Mouse (Mus musculus) cerebellum, adult (tissue): ENCODE data around the gene Gpn3.

Experiments
- ATAC-seq: cut with Nextera tagmentation; 2 replicates; pipeline ENCODE4 v1.9.2; 2017; ENCODE audit warnings: mild to moderate bottlenecking, moderate library complexity, mixed read lengths; ENCODE audit not compliant: insufficient number of reproducible peaks, low FRiP score, low TSS enrichment

Gpn3 gene

DNA sequence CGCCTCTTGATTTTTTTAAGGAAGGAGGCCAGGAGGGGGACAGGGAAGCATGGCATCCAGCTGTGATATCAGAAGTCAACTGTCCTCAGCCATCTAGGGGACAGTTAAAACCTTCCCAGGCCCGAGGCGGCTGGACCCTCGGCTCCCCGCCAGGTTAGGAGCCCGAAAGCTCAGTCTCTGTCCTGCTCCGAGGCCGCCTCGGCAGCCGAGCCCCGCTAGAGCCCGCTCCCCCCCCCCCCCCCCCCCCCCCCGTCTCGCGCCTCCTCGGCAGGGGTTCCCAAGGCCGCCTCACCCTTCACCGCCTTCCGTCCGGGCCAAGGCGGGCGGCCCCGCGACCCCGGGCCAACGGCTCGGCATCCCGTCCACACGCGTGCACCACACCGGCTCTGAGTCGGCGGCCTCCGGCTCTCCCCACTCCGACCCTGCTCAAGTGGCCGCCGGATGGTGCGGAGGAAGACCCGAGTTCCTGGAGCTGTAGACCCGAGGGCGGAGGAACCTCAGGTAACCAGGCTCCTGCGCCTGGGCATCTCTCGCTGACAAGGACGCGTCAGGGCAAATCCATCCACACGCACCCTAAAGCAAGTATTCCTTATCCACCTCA, at the start of gene Gpn3:
Gene Gpn3 (plus strand): TSS at position 286 of the 601 bp plus-strand sequence.
- peak; percentile 68; the same call in 1 of the 2 replicates for ATAC-seq

DNA sequence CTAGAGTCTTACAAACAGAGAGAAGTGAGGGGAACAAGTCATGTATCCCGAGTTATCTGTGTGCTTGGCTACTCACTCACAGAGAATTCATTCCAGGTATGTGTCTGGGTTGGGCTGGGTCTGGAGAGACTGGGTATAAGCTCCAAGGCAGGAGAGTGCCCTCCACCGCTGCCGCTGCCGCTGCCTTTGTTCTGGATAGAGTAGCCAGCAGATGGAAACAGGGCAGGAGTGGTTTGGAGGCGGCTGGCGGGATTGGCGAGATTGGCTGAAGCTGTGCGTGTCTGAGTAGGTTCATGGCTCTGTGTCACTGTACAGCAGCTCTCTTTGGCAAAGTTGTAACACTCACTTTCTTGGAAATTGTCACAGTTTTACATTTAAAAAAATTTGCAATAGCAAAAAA, 48.2 kb upstream of the Gpn3 start:
- no peak for ATAC-seq

DNA sequence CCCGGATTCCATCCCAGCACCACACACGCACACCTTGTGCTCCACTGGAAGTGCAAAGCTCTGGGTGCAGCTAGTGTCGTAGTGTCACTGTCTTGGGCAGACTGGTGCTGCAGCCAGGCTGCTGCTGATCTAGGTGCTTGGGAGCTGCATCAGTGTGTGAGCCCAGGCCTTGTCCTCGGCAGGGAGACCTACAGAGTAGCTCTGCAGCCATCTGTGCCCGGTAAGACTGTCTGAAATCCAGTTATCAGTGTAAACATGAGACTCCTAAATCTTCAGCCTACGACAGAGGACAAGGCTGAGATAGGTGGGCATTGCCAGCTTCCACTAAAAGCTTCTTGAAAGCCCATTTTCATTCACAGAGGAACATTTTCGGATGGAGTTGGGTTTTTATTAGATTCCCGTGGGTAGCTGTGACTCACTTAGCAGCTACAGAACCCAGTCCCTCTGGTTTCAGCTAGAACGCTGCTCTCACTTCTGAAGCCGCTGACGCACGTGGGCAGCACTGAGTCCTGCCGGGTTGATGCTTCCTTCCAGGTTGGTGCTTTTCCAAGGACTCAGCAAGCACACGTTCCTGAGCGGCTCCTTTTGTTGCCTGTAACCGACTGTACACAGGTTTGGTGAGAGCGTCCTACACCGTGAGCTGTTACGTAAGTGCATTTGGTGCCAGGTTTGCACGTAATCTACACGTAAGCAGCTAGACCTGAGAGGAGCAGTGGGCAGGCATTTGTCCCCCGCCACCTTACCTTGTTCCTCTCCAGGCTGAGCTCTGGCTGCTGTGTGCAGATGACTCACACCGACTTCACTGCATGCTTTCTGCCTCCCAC, 46.9 kb upstream of the Gpn3 start:
- ATAC-seq: peak; percentile 89

DNA sequence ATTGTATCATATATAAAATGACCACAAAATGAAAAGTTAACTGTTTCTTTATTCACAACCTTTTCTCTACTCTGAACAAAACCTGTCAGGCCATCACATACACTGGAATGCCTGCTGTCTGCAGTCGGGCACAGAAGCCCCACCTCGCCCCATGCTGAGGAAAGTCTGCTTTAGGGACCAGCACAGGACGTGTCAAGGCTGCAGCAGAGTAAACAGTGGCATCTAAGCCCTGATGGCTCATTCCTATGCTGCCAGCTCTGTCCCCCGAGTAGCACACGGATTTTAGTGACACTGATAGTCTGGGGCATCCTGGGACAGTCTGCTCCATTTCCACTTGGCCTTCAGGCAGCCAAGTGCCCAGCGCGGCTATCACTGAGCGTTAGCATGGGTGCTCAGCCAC, 46.2 kb upstream of the Gpn3 start:
- no peak for ATAC-seq

DNA sequence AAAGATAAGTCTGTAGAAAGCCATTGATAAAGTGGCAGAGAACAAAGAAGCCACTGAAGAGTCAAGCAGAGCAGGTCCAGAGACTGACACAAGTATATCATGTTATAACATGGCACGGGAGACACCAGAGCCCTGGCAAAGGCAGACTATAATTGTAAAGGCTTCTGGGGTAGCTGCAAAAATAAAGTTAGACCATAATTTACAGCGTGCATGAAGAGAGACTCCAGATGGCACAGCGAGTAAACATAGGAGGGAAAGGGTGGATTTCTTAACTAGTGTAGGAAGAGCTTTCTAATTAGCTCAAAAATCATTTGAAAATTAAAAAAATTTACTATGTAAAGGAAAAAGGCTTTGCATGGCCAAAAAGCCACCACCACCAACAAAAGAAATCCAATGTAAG, 44.4 kb upstream of the Gpn3 start:
- no peak for ATAC-seq

DNA sequence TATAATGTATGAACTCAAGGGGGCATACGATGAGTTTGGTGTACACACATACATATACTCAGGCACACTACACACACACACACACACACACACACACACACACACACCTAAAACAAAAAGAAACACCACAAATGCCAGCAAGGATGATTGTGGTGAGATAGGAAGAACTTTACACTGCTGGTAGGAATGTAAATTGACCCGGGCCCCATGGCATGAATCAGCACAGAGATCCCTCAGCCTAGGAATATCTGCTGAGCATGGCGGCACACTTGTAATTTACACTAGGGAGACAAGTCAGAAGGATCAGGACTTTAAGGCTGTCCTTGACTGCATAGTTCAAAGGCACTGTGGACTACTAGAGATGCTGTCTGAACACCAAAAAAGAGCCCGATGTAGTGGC, 41.4 kb upstream of the Gpn3 start:
- ATAC-seq: no peak

DNA sequence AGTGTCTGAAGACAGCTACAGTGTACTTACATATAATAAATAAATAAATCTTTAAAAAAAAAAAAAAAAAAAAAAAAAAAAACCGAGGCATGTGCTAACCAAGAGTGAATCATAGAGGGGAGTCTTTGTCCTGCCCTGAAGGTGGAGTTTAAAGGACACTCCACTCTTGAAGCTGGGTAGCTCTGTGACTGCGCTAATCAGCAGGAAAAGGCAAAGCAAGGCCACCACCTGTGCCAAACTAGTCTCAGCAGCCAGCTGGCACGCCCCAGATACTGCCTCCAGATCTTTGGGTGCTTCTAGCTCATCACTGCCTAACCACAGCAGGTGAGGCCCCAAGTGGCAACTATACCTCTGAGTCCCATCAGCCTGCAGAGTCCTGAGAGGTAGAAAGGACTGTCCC, 37.0 kb upstream of the Gpn3 start:
- ATAC-seq: no peak

DNA sequence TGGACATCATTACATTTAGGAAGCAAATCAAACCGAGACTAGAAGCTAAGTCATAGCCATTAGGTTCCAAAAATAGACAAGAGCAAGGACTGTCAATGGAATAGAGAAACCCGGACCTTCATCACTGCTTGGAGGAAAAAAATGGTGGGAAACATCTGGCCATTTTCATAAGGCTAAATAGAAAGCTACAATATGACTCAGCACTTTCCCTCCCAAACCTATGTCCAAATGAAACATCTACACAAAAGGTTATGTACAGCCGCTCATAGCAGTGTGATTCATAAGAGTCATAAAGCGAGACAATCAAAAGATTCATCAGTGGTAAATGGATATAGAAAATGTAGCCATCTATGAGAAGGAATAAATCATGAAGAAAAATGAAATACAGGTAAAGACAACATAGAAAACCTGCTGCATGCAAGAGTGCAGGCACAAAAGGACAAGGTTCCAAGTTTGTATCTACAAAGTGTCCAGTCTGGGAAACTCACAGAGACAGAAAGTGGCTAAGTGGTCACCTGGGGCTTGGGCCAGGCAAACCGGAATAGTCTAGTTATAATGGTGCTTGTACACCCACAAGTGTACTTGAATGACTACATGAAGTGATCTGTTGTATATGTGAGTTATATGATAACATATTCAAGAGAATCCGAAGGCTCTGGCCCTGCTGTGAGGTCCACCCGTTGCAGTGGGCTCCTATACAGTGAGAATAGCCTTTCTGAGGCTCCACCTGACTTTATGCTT, 35.0 kb upstream of the Gpn3 start:
- no peak for ATAC-seq

DNA sequence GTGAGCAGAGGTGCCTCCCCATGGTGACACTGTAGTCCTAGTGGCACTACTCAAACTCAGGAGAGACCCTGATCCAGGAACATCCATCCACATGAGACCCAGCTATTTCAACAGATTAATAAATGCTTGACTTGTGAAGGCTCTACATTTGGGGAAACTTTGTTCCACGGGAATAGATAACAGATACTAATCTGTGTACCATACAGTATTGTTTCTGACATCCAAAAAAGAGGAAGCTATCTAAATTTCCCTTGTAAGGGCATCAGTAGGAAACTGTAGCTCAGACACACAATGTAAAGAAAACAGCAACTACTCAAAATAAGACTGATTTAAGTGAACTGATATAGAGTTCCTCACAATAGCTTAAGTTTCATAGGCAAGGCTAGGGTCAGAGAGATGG, 28.8 kb upstream of the Gpn3 start:
- no peak for ATAC-seq

DNA sequence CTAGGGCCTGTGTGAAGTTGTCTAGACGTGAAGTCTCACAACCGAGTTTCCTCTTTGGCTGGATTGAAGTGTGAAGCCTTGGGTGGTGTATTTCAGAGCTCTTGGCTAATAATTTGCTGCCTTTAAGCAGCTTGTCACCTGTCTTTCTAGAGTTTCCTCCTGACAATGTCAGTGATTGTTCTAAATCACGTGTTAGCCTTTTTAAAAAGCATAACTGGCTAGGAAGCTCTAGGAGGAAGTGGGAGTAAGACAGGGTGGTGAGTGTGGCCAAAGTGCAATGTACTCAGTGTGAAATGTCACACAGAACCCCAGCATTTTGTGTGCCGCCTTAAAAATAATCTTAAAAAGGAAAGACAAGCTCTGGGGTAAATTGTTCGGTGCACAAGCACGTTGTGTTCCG, 27.9 kb upstream of the Gpn3 start:
- ATAC-seq: no peak

DNA sequence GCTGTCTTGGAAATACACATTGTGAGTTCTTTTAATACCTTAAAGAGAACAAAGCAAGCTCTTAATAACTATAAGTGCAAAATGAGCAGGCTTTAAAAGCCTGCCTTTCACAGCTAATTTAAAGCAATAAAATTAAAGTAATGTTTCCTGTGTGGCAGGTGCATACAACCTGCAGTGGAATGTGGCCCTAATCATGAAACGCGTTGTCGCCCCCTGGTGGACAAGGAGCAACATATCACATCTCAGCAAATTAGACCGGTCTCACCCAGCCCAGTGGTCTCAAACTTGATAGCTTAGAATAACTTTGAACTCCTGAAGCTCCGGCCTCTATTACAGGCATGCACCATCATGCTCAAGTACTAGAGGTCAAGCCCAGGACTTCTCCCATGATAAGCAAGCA, 27.4 kb upstream of the Gpn3 start:
- ATAC-seq: no peak

DNA sequence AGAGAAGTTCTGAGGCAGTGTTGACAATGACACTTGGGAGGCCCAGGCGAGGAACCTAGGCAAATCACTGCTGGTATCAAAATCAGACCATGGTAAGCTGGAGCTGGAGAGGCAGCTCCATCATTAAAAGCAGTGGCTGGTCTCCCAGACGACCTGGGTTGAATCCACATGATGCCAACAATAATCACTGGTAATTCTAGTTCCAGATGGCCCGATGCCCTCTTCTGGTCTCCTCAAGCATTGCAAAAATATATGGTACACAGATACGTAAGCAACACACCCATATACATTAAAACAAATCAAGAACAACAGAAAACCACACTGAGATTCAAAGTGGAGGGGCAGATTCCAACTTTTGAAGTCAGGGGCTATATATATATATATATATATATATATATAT, 25.9 kb upstream of the Gpn3 start:
- no peak for ATAC-seq

DNA sequence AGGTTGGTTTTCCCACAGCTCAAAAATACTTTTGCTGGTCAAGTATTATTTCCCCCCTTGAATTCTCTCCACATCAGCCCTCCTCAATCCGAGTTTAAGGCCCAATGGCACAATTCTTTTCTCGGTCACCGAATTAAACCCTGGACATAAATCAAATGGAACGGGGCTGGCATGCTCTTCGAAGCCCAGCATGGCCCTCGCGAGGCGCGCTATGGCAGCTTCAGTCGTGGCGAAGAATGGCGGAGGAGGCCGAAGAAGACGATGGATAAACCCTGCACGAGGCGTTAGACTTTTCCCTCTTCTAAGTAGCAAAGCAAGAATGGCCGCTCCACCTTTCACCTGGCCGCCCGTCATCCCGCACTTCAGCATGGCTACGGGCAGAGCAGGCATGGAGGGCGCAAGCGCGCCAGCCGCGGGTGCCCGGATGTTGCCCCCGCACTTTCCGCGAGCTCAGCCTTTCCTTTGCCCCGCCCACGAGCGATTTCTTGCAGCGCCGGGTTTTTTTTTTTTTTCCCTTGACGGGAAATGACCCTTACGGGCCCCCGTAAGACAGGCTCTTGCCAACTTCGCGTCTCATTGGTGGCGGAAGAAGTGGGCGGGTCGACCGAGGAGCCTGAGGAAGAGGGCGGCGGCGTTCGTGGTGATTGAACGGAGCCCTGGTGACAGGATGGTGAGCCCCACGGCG, 17.7 kb upstream of the Gpn3 start, which contains the start of the genes Rad9b and Vps29:
Gene Rad9b (minus strand): TSS at position 427 of the 685 bp plus-strand sequence.
Gene Vps29 (plus strand): TSS at position 563 of the 685 bp plus-strand sequence.
- ATAC-seq: peak; percentile 85; the same call in 1 of the 2 replicates

DNA sequence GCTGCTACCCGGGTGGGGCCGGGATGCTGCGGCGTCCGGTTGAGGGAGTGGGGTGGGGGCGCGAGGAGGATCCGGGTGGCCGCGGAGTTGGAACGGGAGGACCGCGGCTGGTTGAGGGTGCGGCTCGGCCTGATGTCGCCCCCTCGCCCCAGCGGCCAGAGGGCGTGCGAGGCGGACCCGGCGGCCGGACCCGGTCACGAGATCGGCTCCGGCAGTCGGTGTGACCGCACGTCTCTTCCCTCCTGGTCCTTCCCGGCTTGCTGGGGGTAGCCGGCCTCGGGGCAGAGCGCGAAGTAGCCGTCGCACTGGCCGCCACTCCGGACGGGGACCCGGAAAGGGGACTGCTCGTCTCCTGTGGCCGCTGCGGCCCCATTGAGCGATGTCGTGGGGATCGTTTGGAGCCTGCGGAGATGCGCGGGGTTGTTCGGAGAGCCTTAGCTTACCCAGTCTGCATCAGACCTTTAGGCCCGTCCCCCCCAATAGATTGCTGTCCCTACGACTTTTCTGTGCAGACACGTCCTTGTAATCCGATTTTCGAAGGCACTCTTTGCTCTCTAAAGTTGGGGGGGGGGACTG, 17.1 kb upstream of the Gpn3 start:
- peak; percentile 38; the same call in 1 of the 2 replicates for ATAC-seq

DNA sequence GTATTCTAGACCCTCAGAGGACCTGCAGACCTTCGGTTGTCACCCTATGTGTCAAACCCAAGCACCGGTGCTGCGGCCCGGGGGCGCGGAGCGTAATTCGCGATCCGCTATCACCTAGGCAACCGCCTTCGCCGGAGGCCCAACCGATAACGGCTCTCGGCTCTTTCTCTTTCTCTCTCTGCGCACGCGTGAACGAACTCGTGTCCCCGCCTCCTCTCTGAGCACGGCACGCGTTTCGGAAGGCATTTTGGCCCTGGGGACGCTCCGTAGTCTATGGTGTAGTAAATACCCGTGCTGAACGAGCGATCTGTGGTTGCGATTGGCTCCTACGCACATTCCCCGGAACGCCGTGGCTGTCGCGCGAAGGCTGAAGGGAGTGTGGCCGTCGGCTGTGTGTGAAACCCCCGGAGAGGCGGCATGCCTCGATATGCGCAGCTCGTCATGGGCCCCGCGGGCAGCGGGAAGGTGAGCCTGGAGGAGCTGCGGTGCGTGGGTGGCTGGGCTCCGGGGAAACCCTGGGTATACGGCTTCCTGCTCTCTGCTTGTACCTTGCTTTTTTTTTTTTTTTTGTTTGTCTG, 605 bp downstream of the Gpn3 start, which contains the start of gene Fam216a:
Gene Fam216a (minus strand): TSS at position 173 of the 578 bp plus-strand sequence.
- ATAC-seq: peak; percentile 90

DNA sequence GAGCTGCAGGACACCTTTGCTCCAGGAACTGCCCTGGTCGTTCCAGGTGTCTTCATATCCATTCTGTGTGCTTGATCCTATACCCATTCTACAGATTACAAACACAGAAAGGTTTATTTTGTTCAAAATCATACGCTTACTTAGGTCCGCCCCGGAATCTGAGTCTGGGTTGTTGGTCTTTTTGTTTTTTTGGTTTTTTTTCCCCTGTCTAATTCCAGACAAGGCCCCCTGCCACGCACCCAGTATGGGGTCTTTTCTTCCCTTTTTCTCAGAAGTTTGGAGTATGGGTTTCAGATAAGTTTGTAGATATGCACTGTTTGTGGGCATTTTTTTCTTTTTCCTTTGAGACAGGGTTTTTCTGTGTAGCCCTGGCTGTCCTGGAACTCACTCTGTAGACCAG, 1.2 kb downstream of the Gpn3 start:
- no peak for ATAC-seq

DNA sequence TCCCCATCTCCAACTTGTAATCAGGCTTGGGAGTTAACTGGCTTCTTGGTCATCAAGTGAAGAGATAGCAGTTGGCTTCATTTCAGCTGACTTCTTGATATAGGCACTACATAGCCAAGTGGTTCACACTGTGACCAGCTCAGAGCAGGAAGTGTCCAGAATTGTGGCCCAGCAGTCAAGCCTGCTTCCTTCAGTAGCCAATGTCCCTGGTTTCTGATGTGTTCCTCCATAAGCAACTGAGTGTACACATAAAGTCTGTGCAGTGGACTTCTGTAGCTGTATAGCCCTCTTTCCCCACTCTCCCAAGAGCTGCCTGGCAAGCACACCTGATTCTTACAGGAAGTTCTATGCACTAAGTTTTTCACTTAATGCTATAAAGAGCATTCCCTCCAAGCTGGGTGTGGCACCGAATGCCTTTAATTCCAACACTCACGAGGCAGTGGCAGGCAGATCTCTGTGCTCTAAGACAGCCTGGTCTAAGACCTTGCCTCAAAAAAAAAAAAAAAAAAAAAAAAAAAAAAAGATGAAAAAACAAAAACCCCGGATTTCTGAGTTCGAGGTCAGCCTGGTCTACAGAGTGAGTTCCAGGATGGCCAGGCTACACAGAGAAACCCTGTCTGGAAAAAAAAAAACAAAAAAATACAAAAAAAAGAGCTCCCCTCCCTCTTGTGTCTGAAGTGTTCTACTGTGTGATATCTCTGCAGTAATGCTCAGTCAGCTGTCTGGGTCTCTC, 5.6 kb downstream of the Gpn3 start:
- ATAC-seq: no peak

DNA sequence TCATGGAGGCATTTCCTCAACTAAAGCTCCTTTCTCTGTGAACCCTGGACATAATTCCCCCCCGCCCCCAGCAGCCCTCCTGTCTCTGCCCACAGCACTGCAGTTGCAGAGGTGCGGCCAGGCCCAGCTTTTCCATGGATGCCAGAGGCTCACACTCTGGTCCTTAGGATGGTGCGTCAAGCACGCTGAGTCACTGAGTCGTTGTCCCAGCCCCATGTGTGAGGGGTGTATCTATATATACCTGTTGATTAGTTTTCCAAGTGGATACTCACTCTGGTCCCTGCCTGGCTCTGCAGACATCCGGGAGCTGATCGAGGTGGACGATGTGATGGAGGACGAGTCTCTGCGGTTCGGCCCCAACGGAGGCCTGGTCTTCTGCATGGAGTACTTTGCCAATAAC, 6.5 kb downstream of the Gpn3 start:
- no peak for ATAC-seq
